Mouse (Mus musculus) stomach, postnatal 0 days (tissue): ENCODE measurements at regions not wholly inside any gene's neighbourhood (a gene's known extent, or its start where the extent isn't known, plus 50 kb on each side); places are given as distances from the start of the nearest gene placed in this dataset.

Experiments
- ATAC-seq: fragments of 200-750 bp; cut with Nextera tagmentation; 2 replicates; pipeline ENCODE4 v1.8.0; 2017; ENCODE audit not compliant: low FRiP score, low TSS enrichment
- DNase-seq: peaks from one replicate; pipeline ENCODE4 v3.0.0-alpha.2; 2016; ENCODE audit warnings: low spot score
- H3K27ac ChIP-seq: fragments of 300-500 bp; sonication (generic); replicated peaks from 2 replicates; pipeline ENCODE4 v1.5.1; 2014; ENCODE audit warnings: mild to moderate bottlenecking, control low read depth
- H3K27me3 ChIP-seq: fragments of 300-500 bp; sonication (generic); 2 replicates; pipeline ENCODE4 v1.6.1; 2014; ENCODE audit warnings: low read length; ENCODE audit not compliant: control insufficient read depth, insufficient read depth
- H3K36me3 ChIP-seq: fragments of 300-500 bp; sonication (generic); 2 replicates; pipeline ENCODE4 v1.6.1; 2014; ENCODE audit warnings: low read length, mixed read lengths; ENCODE audit not compliant: control insufficient read depth, insufficient read depth
- H3K4me1 ChIP-seq: fragments of 300-500 bp; sonication (generic); replicated peaks from 2 replicates; pipeline ENCODE4 v1.6.1; 2014; ENCODE audit warnings: antibody characterized with exemption; ENCODE audit not compliant: control insufficient read depth, insufficient read depth
- H3K4me2 ChIP-seq: fragments of 300-500 bp; sonication (generic); replicated peaks from 2 replicates; pipeline ENCODE4 v1.6.1; 2014; ENCODE audit warnings: low read depth, mild to moderate bottlenecking, control low read depth, moderate library complexity
- H3K4me3 ChIP-seq: fragments of 300-500 bp; sonication (generic); 2 replicates; pipeline ENCODE4 v1.5.1; 2014; ENCODE audit warnings: low read depth, low read length, control low read depth
- H3K9ac ChIP-seq: fragments of 300-500 bp; sonication (generic); 2 replicates; pipeline ENCODE4 v1.6.1; 2014; ENCODE audit warnings: mild to moderate bottlenecking, low read length, control low read depth, mixed read lengths
- H3K9me3 ChIP-seq: fragments of 300-500 bp; sonication (generic); 2 replicates; pipeline ENCODE4 v1.6.1; 2016; ENCODE audit warnings: low read length; ENCODE audit not compliant: control insufficient read depth
- CTCF ChIP-seq: IDR thresholded peaks from 2 replicates; pipeline ENCODE4 v1.5.1; 2016; ENCODE audit warnings: antibody characterized with exemption, low read depth, mild to moderate bottlenecking, moderate library complexity
- EP300 ChIP-seq: optimal IDR thresholded peaks from 2 replicates; pipeline ENCODE3; 2016; ENCODE audit warnings: antibody characterized with exemption
- WGBS: fragments of 180-500 bp; shearing (Covaris S2); extraction: QIAGEN DNeasy Blood & Tissue Kit; methylation state at CpG from one replicate; pipeline ENCODE4 v1.1.7; 2014; 5-methylcytosine and 5-hydroxymethylcytosine counted together

GRCm38 (mm10) chr2:17838381-17838680 lies 107.1 kb upstream of the Nebl start:
- H3K4me1 ChIP-seq: no peaks in the 10 kb centered on the region
- H3K27me3 ChIP-seq: no peaks in the 10 kb centered on the region
- ATAC-seq (no peak), DNase-seq (no peak)
- no peak overlapping the region for H3K9ac ChIP-seq
- H3K4me2 ChIP-seq: no peak overlapping the region
- H3K9me3 ChIP-seq: no peaks in the 10 kb centered on the region
- no peak overlapping the region for H3K4me3 ChIP-seq
- TF ChIP-seq EP300 (no peak), CTCF (no peak)
- no peaks in the 10 kb centered on the region for H3K36me3 ChIP-seq
- 75% methylated on average over 7 of the region's 7 CpGs for WGBS
- H3K27ac ChIP-seq: no peak overlapping the region

GRCm38 (mm10) chr2:17837541-17838380 lies 106.5 kb upstream of the Nebl start:
- no peaks in the 10 kb centered on the region for H3K27me3 ChIP-seq
- H3K36me3 ChIP-seq: no peaks in the 10 kb centered on the region
- H3K4me1 ChIP-seq: no peaks in the 10 kb centered on the region
- no peak overlapping the region for H3K4me3 ChIP-seq
- WGBS: 82% methylated on average over 14 of the region's 14 CpGs
- ATAC-seq (no peak), DNase-seq (no peak)
- H3K4me2 ChIP-seq: no peak overlapping the region
- H3K27ac ChIP-seq: no peak overlapping the region
- no peaks in the 10 kb centered on the region for H3K9me3 ChIP-seq
- TF ChIP-seq CTCF: no peak
- H3K9ac ChIP-seq: no peak overlapping the region

- Histone ChIP-seq H3K4me3 (no peak overlapping the region), H3K27ac (no peak overlapping the region), H3K4me2 (no peak overlapping the region), H3K4me1 (no peaks in the 10 kb centered on the region), H3K36me3 (no peaks in the 10 kb centered on the region), H3K9ac (no peak overlapping the region), H3K9me3 (no peaks in the 10 kb centered on the region), H3K27me3 (no peaks in the 10 kb centered on the region)
- DNase-seq: no peak
- 78% methylated on average over 3 of the region's 3 CpGs for WGBS
- no peak for TF ChIP-seq EP300
- peak; percentile 37 for TF ChIP-seq CTCF
- no peak for ATAC-seq
These were observed 101.5 kb upstream of the Nebl start for GRCm38 (mm10) chr2:17832726-17833125.

- ATAC-seq: no peak
These were observed 99.0 kb upstream of the Nebl start for GRCm38 (mm10) chr2:17830216-17830615.

GRCm38 (mm10) chr2:17825271-17825670 lies 94.0 kb upstream of the Nebl start:
- no peak overlapping the region for H3K27ac ChIP-seq
- no peaks in the 10 kb centered on the region for H3K4me1 ChIP-seq
- H3K4me3 ChIP-seq: no peak overlapping the region
- no peak overlapping the region for H3K9ac ChIP-seq
- no peaks in the 10 kb centered on the region for H3K9me3 ChIP-seq
- no peak for TF ChIP-seq EP300
- ATAC-seq: no peak
- H3K36me3 ChIP-seq: no peaks in the 10 kb centered on the region
- no peak overlapping the region for H3K4me2 ChIP-seq
- no peak for DNase-seq
- H3K27me3 ChIP-seq: no peaks in the 10 kb centered on the region
- WGBS: 60% methylated on average over 2 of the region's 2 CpGs

More at GRCm38 (mm10) chr2:17830216-17830615, 99.0 kb upstream of the Nebl start:
- Histone ChIP-seq H3K27ac (no peak overlapping the region), H3K4me2 (no peak overlapping the region), H3K36me3 (no peaks in the 10 kb centered on the region), H3K27me3 (no peaks in the 10 kb centered on the region), H3K4me3 (no peak overlapping the region), H3K9ac (no peak overlapping the region), H3K4me1 (no peaks in the 10 kb centered on the region), H3K9me3 (no peaks in the 10 kb centered on the region)
- TF ChIP-seq CTCF: no peak
- no peak for TF ChIP-seq EP300
- DNase-seq: no peak
- WGBS: 82% methylated on average over 5 of the region's 5 CpGs

- 70% methylated on average over 5 of the region's 5 CpGs for WGBS
- no peak overlapping the region for H3K27ac ChIP-seq
- no peaks in the 10 kb centered on the region for H3K4me1 ChIP-seq
- no peak for DNase-seq
- H3K9ac ChIP-seq: no peak overlapping the region
- H3K36me3 ChIP-seq: no peaks in the 10 kb centered on the region
- H3K4me2 ChIP-seq: no peak overlapping the region
- TF ChIP-seq EP300 (no peak), CTCF (no peak)
- ATAC-seq: no peak
- no peaks in the 10 kb centered on the region for H3K9me3 ChIP-seq
- H3K27me3 ChIP-seq: no peaks in the 10 kb centered on the region
- no peak overlapping the region for H3K4me3 ChIP-seq
These were observed 92.9 kb upstream of the Nebl start for GRCm38 (mm10) chr2:17824176-17824575.
